22 mouse cellular contexts compared by ENCODE assay signal in genomic region chr15:31346508-31346907, GRCm38 (mm10). TPM values are rescaled to one million over a fixed set of nuclear protein-coding genes. Genes with fewer than 3 reads are reported as not detected.
DNase-seq lines count a peak whose midpoint lies in the region; ATAC-seq and TF ChIP-seq lines count a peak whose summit lies in the region.
"Had no signal": no experiment of that assay in that cellular context is flagged by ENCODE, and none has a peak within 500 bp of the region (broad histone marks: within the 10 kb centered on the region; RNA-seq: fewer than 3 reads in every experiment).

No protein-coding gene starts in this region.

- no peaks in the 10 kb centered on the region for H3K36me3 ChIP-seq in neural tube, embryonic 13.5 days
- no peaks in the 10 kb centered on the region for H3K36me3 ChIP-seq in neural tube, embryonic 15.5 days
- H3K36me3 ChIP-seq in CH12.LX (replicated peaks in 1 of 2; ENCODE audit: control insufficient read depth in 1 of 2, insufficient read depth in 1 of 2, low read length in 1 of 2) (peaks cover 20 to 58% of the 10 kb centered on the region in 2 experiments), myocyte (ENCODE audit: control insufficient read depth, insufficient read depth) (no peaks in the 10 kb centered on the region)
- H3K36me3 ChIP-seq: embryonic facial prominence, embryonic 10.5 days; embryonic facial prominence, embryonic 12.5 days; G1E had no signal

- H3K4me1 ChIP-seq in neural tube, embryonic 13.5 days (replicated peaks), result peaks cover 16% of the 10 kb centered on the region
- H3K4me1 ChIP-seq in neural tube, embryonic 15.5 days, result peaks cover 17% of the 10 kb centered on the region
- H3K4me1 ChIP-seq in CH12.LX (ENCODE audit: control insufficient read depth in 1 of 2, insufficient read depth in 2 of 2), result peaks cover 38 to 94% of the 10 kb centered on the region in 2 experiments
- H3K4me1 ChIP-seq: embryonic facial prominence, embryonic 12.5 days had no signal

- 51% methylated on average over 2 of the region's 2 CpGs for WGBS in neural tube, embryonic 13.5 days
- WGBS in neural tube, embryonic 15.5 days, result 41% methylated on average over 2 of the region's 2 CpGs

- no peak for TF ChIP-seq POLR2A in CH12.LX (IDR thresholded peaks at IDR 0.05; ENCODE audit: low read depth, low read length)
- TF ChIP-seq POLR2A in myocyte (IDR thresholded peaks at IDR 0.05; ENCODE audit: insufficient read length, low read depth), result no peak

- H3K79me2 ChIP-seq in CH12.LX (replicated peaks; ENCODE audit: control insufficient read depth, extremely low read depth, insufficient read depth, poor library complexity, severe bottlenecking) (peaks cover 79% of the 10 kb centered on the region), myocyte (ENCODE audit: control insufficient read depth, insufficient read depth) (peaks cover 21% of the 10 kb centered on the region)

- H3K4me2 ChIP-seq in neural tube, embryonic 13.5 days, result no peak overlapping the region
- H3K4me2 ChIP-seq in neural tube, embryonic 15.5 days, result no peak overlapping the region
- H3K4me2 ChIP-seq in CH12.LX (ENCODE audit: insufficient read depth, low read depth, poor library complexity, severe bottlenecking), result peak overlapping the region; percentile 62
- peak overlapping the region; percentile 84 for H3K4me2 ChIP-seq in myocyte (ENCODE audit: low read depth)
- H3K4me2 ChIP-seq: embryonic facial prominence, embryonic 12.5 days; forebrain, embryonic 13.5 days had no signal

- ATAC-seq in neural tube, embryonic 13.5 days (ENCODE audit: low read depth), result 0 out of 2 replicates have a peak, but pooled peaks have one; percentile 11
- ATAC-seq in neural tube, embryonic 15.5 days (ENCODE audit: low FRiP score), result no peak
- ATAC-seq: activated CD4-positive, CD25-positive, alpha-beta regulatory T cell, adult 4 months; forebrain, embryonic 13.5 days; forebrain, embryonic 16.5 days; Patski had no signal

- H3K9me3 ChIP-seq in neural tube, embryonic 13.5 days, result no peaks in the 10 kb centered on the region
- no peaks in the 10 kb centered on the region for H3K9me3 ChIP-seq in neural tube, embryonic 15.5 days (replicated peaks)
- H3K9me3 ChIP-seq in CH12.LX (replicated peaks; ENCODE audit: low read length), result no peaks in the 10 kb centered on the region
- H3K9me3 ChIP-seq: embryonic facial prominence, embryonic 10.5 days; embryonic facial prominence, embryonic 12.5 days; forebrain, embryonic 13.5 days; G1E had no signal

- peak; percentile 43; the same call in 1 of the 2 replicates for TF ChIP-seq EP300 in CH12.LX (IDR thresholded peaks at IDR 0.05; ENCODE audit: low read length)

- H3K4me3 ChIP-seq in layer of hippocampus, adult 2 months, result no peak overlapping the region
- H3K4me3 ChIP-seq in neural tube, embryonic 13.5 days, result no peak overlapping the region
- no peak overlapping the region for H3K4me3 ChIP-seq in neural tube, embryonic 15.5 days (replicated peaks)
- H3K4me3 ChIP-seq in CH12.LX (replicated peaks in 1 of 3; ENCODE audit: low read depth in 2 of 3, low read length in 2 of 3, poor library complexity in 1 of 3), result no peak overlapping the region
- no peak overlapping the region for H3K4me3 ChIP-seq in myocyte
- H3K4me3 ChIP-seq: embryonic facial prominence, embryonic 10.5 days; embryonic facial prominence, embryonic 12.5 days; forebrain, embryonic 13.5 days had no signal

- no peaks in the 10 kb centered on the region for H3K27me3 ChIP-seq in neural tube, embryonic 13.5 days
- H3K27me3 ChIP-seq in neural tube, embryonic 15.5 days (replicated peaks), result no peaks in the 10 kb centered on the region
- H3K27me3 ChIP-seq in CH12.LX (replicated peaks), result no peaks in the 10 kb centered on the region
- no peaks in the 10 kb centered on the region for H3K27me3 ChIP-seq in myocyte (ENCODE audit: control insufficient read depth, insufficient read depth, insufficient read length)
- H3K27me3 ChIP-seq: embryonic facial prominence, embryonic 12.5 days; forebrain, embryonic 13.5 days; Patski had no signal

- H3K27ac ChIP-seq in layer of hippocampus, adult 2 months, result peak overlapping the region; percentile 70
- no peak overlapping the region for H3K27ac ChIP-seq in neural tube, embryonic 13.5 days (replicated peaks)
- H3K27ac ChIP-seq in neural tube, embryonic 15.5 days (replicated peaks), result no peak overlapping the region
- H3K27ac ChIP-seq in CH12.LX (ENCODE audit: insufficient read depth, low read depth), result no peak overlapping the region
- H3K27ac ChIP-seq: embryonic facial prominence, embryonic 10.5 days; embryonic facial prominence, embryonic 12.5 days; forebrain, embryonic 13.5 days had no signal

- no peak for TF ChIP-seq CTCF in layer of hippocampus, adult 2 months (conservative IDR thresholded peaks at IDR 0.05)
- TF ChIP-seq CTCF in CH12.LX (conservative IDR thresholded peaks at IDR 0.05 in 1 of 2, IDR thresholded peaks at IDR 0.05 in 1 of 2; ENCODE audit: low read depth in 2 of 2, low read length in 2 of 2), result no peak

- DNase-seq in layer of hippocampus, adult 2 months (ENCODE audit: low spot score in 2 of 2), result no peak
- DNase-seq in layer of hippocampus, postnatal 36 days, result no peak
- DNase-seq in CH12.LX (ENCODE audit: extremely low read depth), result no peak
- DNase-seq in thymus, postnatal 14 days, result no peak
- DNase-seq: adrenal gland, adult 8-10 months; adrenal gland, postnatal 14 days; adrenal gland, postnatal 36 days; cerebellum, adult 11-12 months; cerebellum, adult 2 months; cerebellum, adult 9-10 months; cerebellum, postnatal 10 days; cerebellum, postnatal 25 days had no signal

- no peak overlapping the region for H3ac ChIP-seq in myocyte (ENCODE audit: control insufficient read depth, insufficient read length)

- in situ Hi-C loops in CH12.LX (cut with MboI; ENCODE audit: low pct_ligation_motif_present, low pct_unique_long_range_greater_than_20kb, low sequenced_read_pairs), result no loop called here

- dilution Hi-C loops in CH12.LX (cut with MboI; ENCODE audit: extremely low pct_ligation_motif_present, extremely low pct_unique_long_range_greater_than_20kb, low sequenced_read_pairs), result no loop called here

- no peak for TF ChIP-seq RAD21 in CH12.LX (IDR thresholded peaks at IDR 0.05; ENCODE audit: low read depth, low read length)

- no peak overlapping the region for H3K9ac ChIP-seq in neural tube, embryonic 13.5 days
- no peak overlapping the region for H3K9ac ChIP-seq in neural tube, embryonic 15.5 days (replicated peaks)
- H3K9ac ChIP-seq in CH12.LX (ENCODE audit: insufficient read depth, low read depth), result peak overlapping the region; percentile 41; the same call in 1 of the 2 replicates
- H3K9ac ChIP-seq: embryonic facial prominence, embryonic 12.5 days; forebrain, embryonic 13.5 days had no signal

TF ChIP-seq in CH12.LX, 34 proteins besides CTCF, POLR2A, EP300 and RAD21 (continues in another document):
- TF ChIP-seq MYC (IDR thresholded peaks at IDR 0.05; ENCODE audit: low read depth, low read length), result no peak
- TF ChIP-seq NELFE (IDR thresholded peaks at IDR 0.05; ENCODE audit: low read depth, low read length), result no peak
- TF ChIP-seq CHD1 (IDR thresholded peaks at IDR 0.05; ENCODE audit: low read depth, low read length), result peak; percentile 79; the same call in 1 of the 2 replicates
- TF ChIP-seq ZKSCAN1 (IDR thresholded peaks at IDR 0.05; ENCODE audit: borderline replicate concordance, low read depth, low read length), result no peak
- TF ChIP-seq POLR2AphosphoS2 (IDR thresholded peaks at IDR 0.05; ENCODE audit: low read depth, low read length), result peak; percentile 30; the same call in 1 of the 2 replicates
- TF ChIP-seq SIN3A (IDR thresholded peaks at IDR 0.05; ENCODE audit: low read length), result peak; percentile 31; the same call in 1 of the 2 replicates
- TF ChIP-seq GABPA (IDR thresholded peaks at IDR 0.05; ENCODE audit: insufficient replicate concordance, low read depth, low read length), result no peak
- TF ChIP-seq CHD2 (IDR thresholded peaks at IDR 0.05; ENCODE audit: low read length), result 0 out of 2 replicates have a peak, but pooled peaks have one; percentile 36
- TF ChIP-seq RCOR1 (conservative IDR thresholded peaks at IDR 0.05; ENCODE audit: low read depth, low read length), result 0 out of 2 replicates have a peak, but pooled peaks have one; percentile 20
- no peak for TF ChIP-seq USF2 (conservative IDR thresholded peaks at IDR 0.05; ENCODE audit: low read depth, low read length)
- TF ChIP-seq UBTF (IDR thresholded peaks at IDR 0.05; ENCODE audit: low read depth, low read length), result no peak
- peak; percentile 86 for TF ChIP-seq ZNF384 (IDR thresholded peaks at IDR 0.05; ENCODE audit: low read depth, low read length)

TF ChIP-seq in myocyte, 11 proteins besides CTCF, POLR2A, EP300 and RAD21:
- no peak for TF ChIP-seq REST (IDR thresholded peaks at IDR 0.05; ENCODE audit: insufficient read depth, insufficient read length)
- TF ChIP-seq POLR2AphosphoS2 (IDR thresholded peaks at IDR 0.05; ENCODE audit: insufficient read length, low read depth), result no peak
- no peak for TF ChIP-seq TCF12 (IDR thresholded peaks at IDR 0.05; ENCODE audit: insufficient read depth, poor library complexity, severe bottlenecking)
- no peak for TF ChIP-seq MYOG (IDR thresholded peaks at IDR 0.05; ENCODE audit: control insufficient read depth in 1 of 3, insufficient read depth in 1 of 3, insufficient read length in 2 of 3, low read depth in 2 of 3)
- no peak for TF ChIP-seq MYOD1 (IDR thresholded peaks at IDR 0.05; ENCODE audit: control insufficient read depth in 1 of 3, insufficient read length in 2 of 3, low read depth in 2 of 3)
- no peak for TF ChIP-seq CEBPB (IDR thresholded peaks at IDR 0.05; ENCODE audit: insufficient read depth, poor library complexity, severe bottlenecking)
- no peak for TF ChIP-seq USF1 (IDR thresholded peaks at IDR 0.05; ENCODE audit: low read depth)
- TF ChIP-seq MAX (IDR thresholded peaks at IDR 0.05; ENCODE audit: low read depth), result no peak
- TF ChIP-seq TCF3 (IDR thresholded peaks at IDR 0.05; ENCODE audit: insufficient read length, low read depth), result no peak
- no peak for TF ChIP-seq SRF (IDR thresholded peaks at IDR 0.05; ENCODE audit: control insufficient read depth, insufficient read length, low read depth)
- TF ChIP-seq E2F4 (IDR thresholded peaks at IDR 0.05; ENCODE audit: insufficient read depth), result no peak

RNA-seq across cellular contexts. Expression of gene Ankrd33b, which starts 21.0 kb away (rescaled TPM):
- 10 to 100 TPM; 58.7 to 59.4 TPM for total RNA-seq in layer of hippocampus, adult 2 months (2021)
- total RNA-seq in layer of hippocampus, postnatal 36 days (2021), result 10 to 100 TPM; 53.2 to 54.2 TPM
- 0.83 and 0.99 TPM in 2 replicates for polyA plus RNA-seq in neural tube, embryonic 13.5 days (2015; fragmentation: Nextera tagmentation; extraction: Ambion mirVana)
- 0.70 and 2.6 TPM in 2 replicates for polyA plus RNA-seq in neural tube, embryonic 15.5 days (2015; fragmentation: Nextera tagmentation; extraction: Ambion mirVana)
- total RNA-seq in CH12.LX (2012; rRNA removed) (38.1 and 50.0 TPM in 2 replicates), CH12.LX (2014; rRNA removed) (69.1 and 69.6 TPM in 2 replicates)
- polyA plus RNA-seq in CH12.LX (2012; ENCODE audit: insufficient read length, low read depth) (55.3 and 60.3 TPM in 2 replicates), myocyte (2012; fragmentation: generic; extraction: Trizol) (5.7 TPM)
- polyA plus RNA-seq: G1E had no signal

Comparison
In these comparisons a context has a peak if more than half of its experiments do, and no peak if none do; other contexts are left out.
1. H3K4me2 ChIP-seq: peak in CH12.LX (single experiment) and myocyte (single experiment); none in neural tube, embryonic 13.5 days (single experiment) and neural tube, embryonic 15.5 days (single experiment).